Mouse (Mus musculus) left cerebral cortex, adult 2 months (tissue): ENCODE results near the gene H2al1c. TPM values are rescaled to one million over a fixed set of nuclear protein-coding genes. Genes with fewer than 3 reads are reported as not detected.
"Not testable (repeated sequence)": the region's sequence is repeated elsewhere in the genome, so short reads cannot be mapped to it uniquely, and the experiment has no call there.

Experiments used
- DNase-seq, 2 experiments: peaks; one replicate each; pipeline ENCODE4 v3.0.0; 2021 to 2022; ENCODE audit warnings: low spot score in 2 of 2, mixed read lengths in 1 of 2; ENCODE audit errors: extremely low spot score in 1 of 2
- H3K27ac ChIP-seq: fragments of 200-600 bp; 2 replicates; pipeline ENCODE4 v1.8.1; 2022
- H3K4me3 ChIP-seq: fragments of 200-600 bp; 2 replicates; pipeline ENCODE4 v1.8.1; 2022
- CTCF ChIP-seq: fragments of 200-600 bp; IDR thresholded peaks from 2 replicates; pipeline ENCODE4 v1.8.1; 2022; ENCODE audit warnings: antibody characterized with exemption, mild to moderate bottlenecking, moderate library complexity
- intact Hi-C: fragments of 180-260 bp; cut with DNase I; formaldehyde crosslinking; loops from one replicate; pipeline ENCODE4 v1.15.1; 2025
- total RNA-seq, 2 experiments: library from RNA; stranded (reverse); gene quantifications; 2 replicates each; pipeline ENCODE4 v1.2.3; 2021

Gene H2al1c
- total RNA-seq, 2 experiments from 2014 or later = not detected

DNA sequence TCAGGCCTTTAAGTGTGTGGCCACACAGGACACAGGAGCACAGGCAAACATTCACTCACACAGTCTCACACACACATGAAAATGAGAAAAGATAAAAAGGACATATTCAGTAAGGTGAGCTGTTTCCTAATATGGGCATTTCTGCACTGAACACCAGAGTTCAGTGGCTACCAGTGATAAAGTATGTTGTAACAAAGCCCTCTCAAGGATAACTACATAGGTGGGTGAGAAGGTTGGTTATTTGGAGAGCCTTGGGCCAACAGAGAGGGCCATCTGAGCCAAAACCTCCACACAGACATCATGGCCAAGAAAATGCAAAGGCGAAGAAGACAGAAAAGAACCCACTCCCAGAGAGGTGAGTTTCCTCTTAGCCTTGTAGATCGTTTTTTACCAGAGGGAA, 22.1 kb downstream of the H2al1c start, which contains the start of gene H2al1j:
Gene H2al1j, plus strand, starts transcription at position 301 of the 400 bp plus-strand sequence.
- H3K4me3 ChIP-seq, intact Hi-C loops, H3K27ac ChIP-seq, DNase-seq: not testable (repeated sequence)

DNA sequence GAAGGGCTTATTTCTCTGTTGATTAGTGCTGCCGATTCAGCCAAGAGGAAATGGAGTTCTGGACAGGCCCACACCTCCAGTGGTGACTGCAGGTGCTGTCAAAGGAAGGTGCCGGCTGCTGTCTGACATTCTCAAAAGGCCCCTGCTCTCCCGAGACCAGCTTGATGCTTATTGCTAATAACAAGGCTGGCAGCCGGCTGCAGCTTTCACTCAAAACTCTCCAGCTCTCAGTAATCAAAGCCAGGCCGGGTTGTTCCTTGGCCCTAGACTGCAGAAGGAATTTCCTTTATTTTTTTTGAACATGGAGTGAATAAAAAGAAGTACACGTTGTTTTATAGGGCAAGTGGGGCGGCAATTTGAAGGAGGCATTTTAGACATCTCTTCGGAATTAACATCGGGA, 40.3 kb downstream of the H2al1c start:
- TF ChIP-seq CTCF = no peak
- intact Hi-C loops = no loop called here
- Histone ChIP-seq H3K4me3 (no peak overlapping the region), H3K27ac (no peak overlapping the region)
- DNase-seq = no peak

DNA sequence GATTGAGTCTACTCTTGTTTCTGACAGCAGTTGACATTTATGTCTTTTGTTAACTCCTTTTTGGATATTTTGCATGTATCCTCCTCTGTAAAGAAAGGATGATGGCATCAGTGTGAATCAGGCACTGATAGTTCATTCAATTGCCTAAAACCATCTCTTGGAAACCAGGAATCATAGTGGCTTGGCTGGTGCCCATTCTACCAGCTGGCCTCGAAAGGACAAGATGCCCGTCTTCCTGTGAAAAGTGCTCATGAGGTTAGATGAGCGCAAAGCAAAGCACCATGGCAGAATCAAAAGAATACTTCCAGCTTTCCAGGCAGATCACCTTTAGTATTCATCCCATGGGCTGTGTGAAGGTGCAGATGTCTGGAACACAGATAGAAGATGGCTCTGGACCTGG, 41.3 kb downstream of the H2al1c start:
- H3K27ac ChIP-seq = no peak overlapping the region
- H3K4me3 ChIP-seq = no peak overlapping the region
- no peak for TF ChIP-seq CTCF
- intact Hi-C loops = no loop called here
- DNase-seq = no peak

Other genes with a start within 250 kb of the H2al1c start
- gene H2al1a, start 6.4 kb upstream of the H2al1c start, total RNA-seq = not detected
- not detected for gene H2al1b, start 3.2 kb upstream of the H2al1c start, total RNA-seq
- not detected for gene H2al1d, start 3.2 kb downstream of the H2al1c start, total RNA-seq
- not detected for gene H2al1e, start 6.3 kb downstream of the H2al1c start, total RNA-seq
- gene H2al1f, start 9.5 kb downstream of the H2al1c start, total RNA-seq = not detected
- gene H2al1g, start 12.6 kb downstream of the H2al1c start, total RNA-seq = not detected
- gene H2al1h, start 15.8 kb downstream of the H2al1c start, total RNA-seq = not detected
- not detected for gene H2al1i, start 19.0 kb downstream of the H2al1c start, total RNA-seq
- not detected for gene H2al1j, start 22.2 kb downstream of the H2al1c start, total RNA-seq